Mouse (Mus musculus) cerebellum, adult 2 months (tissue): ENCODE results near the gene Polr2h. TPM values are rescaled to one million over a fixed set of nuclear protein-coding genes. Genes with fewer than 3 reads are reported as not detected.

ENCODE experiments used
- DNase-seq, 2 experiments: peaks; one replicate each; pipeline ENCODE4 v3.0.0; 2021
- H3K27ac ChIP-seq: fragments of 200-500 bp; 2 replicates; pipeline ENCODE4 v1.5.1; 2012; ENCODE audit warnings: low read length, control low read depth, inconsistent platforms; ENCODE audit not compliant: insufficient read depth
- H3K27me3 ChIP-seq: fragments of 200-500 bp; 2 replicates; pipeline ENCODE4 v1.6.1; 2012; ENCODE audit warnings: inconsistent platforms, mild to moderate bottlenecking, low read length, moderate library complexity; ENCODE audit not compliant: control insufficient read depth, insufficient read depth
- H3K4me1 ChIP-seq: fragments of 200-500 bp; 2 replicates; pipeline ENCODE4 v1.6.1; 2011; ENCODE audit warnings: low read length; ENCODE audit not compliant: control insufficient read depth, insufficient read depth
- H3K4me3 ChIP-seq: fragments of 200-500 bp; replicated peaks from 2 replicates; pipeline ENCODE3; 2011; ENCODE audit warnings: mild to moderate bottlenecking, low read depth, low read length, control low read depth; ENCODE audit not compliant: insufficient read depth
- CTCF ChIP-seq: fragments of 200-500 bp; IDR thresholded peaks from 2 replicates; pipeline ENCODE4 v1.5.1; 2011; ENCODE audit warnings: low read depth, mild to moderate bottlenecking, control low read depth, low read length, moderate library complexity, borderline replicate concordance; ENCODE audit not compliant: insufficient read depth
- POLR2A ChIP-seq: fragments of 200-500 bp; IDR thresholded peaks from 2 replicates; pipeline ENCODE4 v1.6.1; 2011; ENCODE audit warnings: low read length, control low read depth, borderline replicate concordance; ENCODE audit not compliant: insufficient read depth
- WGBS: fragments of 180-500 bp; shearing (Covaris S2); methylation state at CpG from one replicate; pipeline ENCODE4 v1.1.7; 2018; 5-methylcytosine and 5-hydroxymethylcytosine counted together
- polyA plus RNA-seq: library from polyadenylated mRNA; depleted of rRNA; stranded (reverse); fragments of >200 nt; gene quantifications from 2 replicates; pipeline ENCODE4 v1.2.3, GENCODE M21; 2012

The Polr2h gene
- polyA plus RNA-seq, 1 experiment: 41.2 TPM

DNA sequence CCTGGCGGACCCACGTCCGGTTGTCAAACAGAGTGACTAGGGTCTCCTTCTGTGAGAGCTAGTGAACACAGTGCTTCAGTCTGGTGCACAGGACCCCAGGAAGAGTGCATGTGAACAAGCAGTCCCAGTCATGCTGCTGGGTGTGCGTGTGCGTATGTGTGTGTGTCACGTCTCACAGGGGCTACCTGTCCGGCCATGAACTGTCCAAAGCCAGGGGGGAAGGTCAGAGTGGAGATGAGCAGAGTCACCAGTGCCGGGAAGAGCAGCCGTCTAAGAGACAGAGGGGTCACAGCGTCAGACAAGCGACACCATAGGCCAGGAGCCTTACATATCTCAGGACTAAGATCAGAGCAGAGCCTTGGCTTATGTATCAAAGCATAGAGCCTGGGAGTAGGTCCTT is 7.1 kb upstream of the Polr2h start:
- no peaks in the 10 kb centered on the region for H3K27me3 ChIP-seq
- TF ChIP-seq CTCF (no peak), POLR2A (no peak)
- H3K27ac ChIP-seq: no peak overlapping the region
- no peak for DNase-seq
- peaks cover 27% of the 10 kb centered on the region for H3K4me1 ChIP-seq
- 94% methylated on average over 11 of the region's 11 CpGs for WGBS
- H3K4me3 ChIP-seq: no peak overlapping the region

- peaks cover 23% of the 10 kb centered on the region for H3K4me1 ChIP-seq
- TF ChIP-seq CTCF (peak; percentile 38; the same call in 1 of the 2 replicates), POLR2A (no peak)
- no peak overlapping the region for H3K4me3 ChIP-seq
- H3K27me3 ChIP-seq: no peaks in the 10 kb centered on the region
- no peak overlapping the region for H3K27ac ChIP-seq
- WGBS: 64% methylated on average over 4 of the region's 4 CpGs
- DNase-seq: no peak
These were observed 6.7 kb upstream of the Polr2h start for GRCm38 (mm10) chr16:20710810-20711209.

- Histone ChIP-seq H3K4me1 (peaks cover 21% of the 10 kb centered on the region), H3K27me3 (no peaks in the 10 kb centered on the region), H3K27ac (no peak overlapping the region), H3K4me3 (no peak overlapping the region)
- 70% methylated on average over 9 of the region's 9 CpGs for WGBS
- TF ChIP-seq CTCF (no peak), POLR2A (no peak)
- DNase-seq: no peak
These were observed 5.3 kb upstream of the Polr2h start for GRCm38 (mm10) chr16:20712190-20712589.

DNA sequence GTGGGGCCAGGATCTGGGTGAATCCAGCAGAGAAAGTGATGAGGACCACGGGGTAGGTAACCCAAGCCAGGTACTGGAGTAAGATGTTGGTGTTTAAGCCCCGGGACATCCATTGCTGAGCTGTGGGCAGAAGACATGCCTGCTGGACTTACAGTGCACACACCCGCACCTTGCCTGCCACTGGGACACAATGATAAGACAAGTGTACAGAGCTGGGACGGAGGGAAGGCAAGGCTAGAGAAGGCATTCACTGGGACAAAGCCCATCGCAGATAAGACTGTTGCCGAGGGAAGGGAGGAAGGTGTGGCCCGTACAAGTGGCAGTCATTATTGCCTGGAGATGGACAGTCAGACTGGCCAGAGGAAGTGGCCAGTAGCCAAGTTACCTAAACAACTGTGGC is 4.6 kb upstream of the Polr2h start:
- H3K27me3 ChIP-seq: no peaks in the 10 kb centered on the region
- peaks cover 17% of the 10 kb centered on the region for H3K4me1 ChIP-seq
- no peak overlapping the region for H3K27ac ChIP-seq
- H3K4me3 ChIP-seq: no peak overlapping the region
- no peak for TF ChIP-seq CTCF
- no peak for TF ChIP-seq POLR2A
- DNase-seq: peak in 1 of 2 experiments; percentile 22
- 81% methylated on average over 7 of the region's 7 CpGs for WGBS

GRCm38 (mm10) chr16:20714307-20715080 is 3.0 kb upstream of the Polr2h start:
- Histone ChIP-seq H3K27me3 (no peaks in the 10 kb centered on the region), H3K27ac (no peak overlapping the region), H3K4me1 (peaks cover 17% of the 10 kb centered on the region), H3K4me3 (peak overlapping the region; percentile 85)
- TF ChIP-seq POLR2A (no peak), CTCF (no peak)
- 30% methylated on average over 11 of the region's 11 CpGs for WGBS
- DNase-seq: peak in 1 of 2 experiments; percentile 35

- WGBS: 52% methylated on average over 2 of the region's 2 CpGs
- peak overlapping the region; percentile 85 for H3K4me3 ChIP-seq
- H3K4me1 ChIP-seq: peaks cover 17% of the 10 kb centered on the region
- H3K27ac ChIP-seq: no peak overlapping the region; the same call in none of the 2 replicates
- DNase-seq: peak in 1 of 2 experiments; percentile 33
- H3K27me3 ChIP-seq: no peaks in the 10 kb centered on the region
- TF ChIP-seq POLR2A (no peak), CTCF (no peak)
These were observed 2.3 kb upstream of the Polr2h start for GRCm38 (mm10) chr16:20715161-20715560.

- Histone ChIP-seq H3K4me3 (peak overlapping the region; percentile 85), H3K27me3 (no peaks in the 10 kb centered on the region), H3K4me1 (peaks cover 17% of the 10 kb centered on the region), H3K27ac (peak overlapping the region; percentile 59)
- peak in 1 of 2 experiments; percentile 39 for DNase-seq
- 1% methylated on average over 12 of the region's 12 CpGs for WGBS
- TF ChIP-seq CTCF: no peak
- TF ChIP-seq POLR2A: no peak
These were observed 1.9 kb upstream of the Polr2h start for GRCm38 (mm10) chr16:20715566-20715965.
